Mouse (Mus musculus) common myeloid progenitor, adult 5-6 weeks (primary cell): ENCODE results near the gene Ubash3b. TPM values are rescaled to one million over a fixed set of nuclear protein-coding genes. Genes with fewer than 3 reads are reported as not detected.
A peak's percentile ranks its signal among the peaks of the same experiment; 100 is the strongest.

Experiments used
- ATAC-seq: replicated peaks from 2 replicates; pipeline ENCODE4 v1.8.0; 2016; ENCODE audit warnings: low read depth, mild to moderate bottlenecking, moderate TSS enrichment, inconsistent platforms; ENCODE audit not compliant: poor library complexity, severe bottlenecking
- total RNA-seq: library from RNA; stranded (forward); fragments of 200-1000, 187-1606 nt; gene quantifications from 2 replicates; pipeline ENCODE4 v1.2.3, GENCODE M21; 2017

Ubash3b gene
- total RNA-seq = 6.3 and 9.1 TPM in 2 replicates

GRCm38 (mm10) chr9:41161413-41161812 lies at the start of gene Ubash3b:
Ubash3b (minus strand) TSS chr9:41161697.
- ATAC-seq = peak; percentile 42

GRCm38 (mm10) chr9:41207130-41208104 lies 45.9 kb upstream of the Ubash3b start:
- ATAC-seq = peak; percentile 99

- no peak for ATAC-seq
Observed at GRCm38 (mm10) chr9:41206717-41207116, 45.2 kb upstream of the Ubash3b start.

GRCm38 (mm10) chr9:41205267-41205666 lies 43.8 kb upstream of the Ubash3b start:
- no peak for ATAC-seq

GRCm38 (mm10) chr9:41199456-41200252 lies 38.2 kb upstream of the Ubash3b start:
- no peak for ATAC-seq

GRCm38 (mm10) chr9:41198501-41199265 lies 37.2 kb upstream of the Ubash3b start:
- no peak for ATAC-seq

GRCm38 (mm10) chr9:41195742-41196311 lies 34.3 kb upstream of the Ubash3b start:
- ATAC-seq = no peak

- no peak for ATAC-seq
Observed at GRCm38 (mm10) chr9:41191651-41192210, 30.2 kb upstream of the Ubash3b start.

- peak; percentile 93 for ATAC-seq
Observed at GRCm38 (mm10) chr9:41190745-41191482, 29.4 kb upstream of the Ubash3b start.

- no peak for ATAC-seq
Observed at GRCm38 (mm10) chr9:41187939-41188338, 26.4 kb upstream of the Ubash3b start.

- ATAC-seq = no peak
Observed at GRCm38 (mm10) chr9:41187498-41187897, 26.0 kb upstream of the Ubash3b start.

- no peak for ATAC-seq
Observed at GRCm38 (mm10) chr9:41185331-41185730, 23.8 kb upstream of the Ubash3b start.

GRCm38 (mm10) chr9:41182550-41182949 lies 21.1 kb upstream of the Ubash3b start:
- ATAC-seq = peak; percentile 91

- ATAC-seq = no peak
Observed at GRCm38 (mm10) chr9:41181803-41182202, 20.3 kb upstream of the Ubash3b start.

- ATAC-seq = 0 out of 2 replicates have a peak, but pooled peaks have one; percentile 6
Observed at GRCm38 (mm10) chr9:41181372-41181771, 19.9 kb upstream of the Ubash3b start.

- no peak for ATAC-seq
Observed at GRCm38 (mm10) chr9:41179056-41179455, 17.6 kb upstream of the Ubash3b start.

- no peak for ATAC-seq
Observed at GRCm38 (mm10) chr9:41173158-41173557, 11.7 kb upstream of the Ubash3b start.

GRCm38 (mm10) chr9:41172426-41172825 lies 10.9 kb upstream of the Ubash3b start:
- ATAC-seq = no peak

- ATAC-seq = 0 out of 2 replicates have a peak, but pooled peaks have one; percentile 12
Observed at GRCm38 (mm10) chr9:41170026-41170425, 8.5 kb upstream of the Ubash3b start.
